Mouse (Mus musculus): ENCODE measurements around the gene Slc16a1.

- no peak for TF ChIP-seq CTCF (IDR thresholded peaks at IDR 0.05; ENCODE audit: control insufficient read depth, insufficient read depth, low read length)
- TF ChIP-seq POLR2A (IDR thresholded peaks at IDR 0.05; ENCODE audit: borderline replicate concordance, control insufficient read depth, low read depth, low read length): no peak
These were observed 22.1 kb downstream of the Slc16a1 start for GRCm38 (mm10) chr3:104660522-104660921.

Measured in bone marrow, adult 2 months (tissue).